Mouse (Mus musculus) CH12.LX (cell line): ENCODE data around the gene Pmp22. TPM values are rescaled to one million over a fixed set of nuclear protein-coding genes. Genes with fewer than 3 reads are reported as not detected.

Experiments used
- DNase-seq: peaks from one replicate; pipeline ENCODE4 v3.0.0-alpha.2; 2013; ENCODE audit errors: extremely low read depth
- H3K27ac ChIP-seq: 2 replicates; pipeline ENCODE4 v1.5.1; 2012; ENCODE audit warnings: low read depth, mild to moderate bottlenecking, control low read depth, moderate library complexity; ENCODE audit not compliant: insufficient read depth
- H3K27me3 ChIP-seq: replicated peaks from 2 replicates; pipeline ENCODE3; 2012; ENCODE audit warnings: inconsistent platforms
- H3K36me3 ChIP-seq, 2 experiments: replicated peaks in 1 of 2; 2 replicates each; pipeline versions ENCODE3 to v1.6.1; 2012; ENCODE audit warnings: inconsistent platforms in 1 of 2, low read length in 1 of 2, mild to moderate bottlenecking in 1 of 2, mixed read lengths in 1 of 2, moderate library complexity in 1 of 2; ENCODE audit not compliant: control insufficient read depth in 1 of 2, insufficient read depth in 1 of 2
- H3K4me1 ChIP-seq, 2 experiments: 2 replicates each; pipeline ENCODE4 v1.6.1; 2012; ENCODE audit warnings: inconsistent platforms in 1 of 2, moderate library complexity in 1 of 2; ENCODE audit not compliant: insufficient read depth in 2 of 2, control insufficient read depth in 1 of 2
- H3K4me2 ChIP-seq: 2 replicates; pipeline ENCODE4 v1.6.1; 2012; ENCODE audit warnings: low read depth, mild to moderate bottlenecking, control low read depth; ENCODE audit not compliant: poor library complexity, insufficient read depth, severe bottlenecking
- H3K4me3 ChIP-seq, 3 experiments: fragments of 150-350 bp in 1 of 3; sonication (generic) in 1 of 3; replicated peaks in 1 of 3; 2 replicates each; pipeline versions ENCODE3 to v1.5.1; 2011 to 2012; ENCODE audit warnings: low read depth in 2 of 3, low read length in 2 of 3, mild to moderate bottlenecking in 2 of 3, moderate library complexity in 2 of 3, control low read depth in 1 of 3, improper control_type of control experiment in 1 of 3, inconsistent platforms in 1 of 3, mixed read lengths in 1 of 3; ENCODE audit not compliant: poor library complexity in 1 of 3
- H3K79me2 ChIP-seq: replicated peaks from 2 replicates; pipeline ENCODE4 v1.6.1; 2012; ENCODE audit warnings: mild to moderate bottlenecking, moderate library complexity; ENCODE audit not compliant: control insufficient read depth, poor library complexity, insufficient read depth, severe bottlenecking; ENCODE audit errors: extremely low read depth
- H3K9ac ChIP-seq: 2 replicates; pipeline ENCODE4 v1.6.1; 2012; ENCODE audit warnings: low read depth, mild to moderate bottlenecking, control low read depth, moderate library complexity; ENCODE audit not compliant: insufficient read depth
- H3K9me3 ChIP-seq: replicated peaks from 2 replicates; pipeline ENCODE3; 2012; ENCODE audit warnings: low read length, inconsistent platforms, mixed read lengths
- CHD1 ChIP-seq: IDR thresholded peaks from 2 replicates; pipeline ENCODE4 v1.6.1; 2012; ENCODE audit warnings: low read depth, low read length, improper control_type of control experiment, inconsistent platforms
- CTCF ChIP-seq, 2 experiments: IDR thresholded peaks in 1 of 2; conservative IDR thresholded peaks in 1 of 2; 2 replicates each; pipeline ENCODE4 v1.5.1; 2011 to 2012; ENCODE audit warnings: low read depth in 2 of 2, low read length in 2 of 2, improper control_type of control experiment in 1 of 2, inconsistent platforms in 1 of 2, mild to moderate bottlenecking in 1 of 2, moderate library complexity in 1 of 2
- E2F4 ChIP-seq: IDR thresholded peaks from 2 replicates; pipeline ENCODE4 v1.6.1; 2011; ENCODE audit warnings: low read depth, low read length, improper control_type of control experiment; ENCODE audit not compliant: insufficient replicate concordance
- ELF1 ChIP-seq: IDR thresholded peaks from 2 replicates; pipeline ENCODE4 v1.6.1; 2014; ENCODE audit warnings: low read depth, mild to moderate bottlenecking, inconsistent platforms, low read length, improper control_type of control experiment
- ETS1 ChIP-seq: conservative IDR thresholded peaks from 2 replicates; pipeline ENCODE4 v1.6.1; 2012; ENCODE audit warnings: low read depth, mild to moderate bottlenecking, inconsistent platforms, low read length, improper control_type of control experiment, moderate library complexity
- GABPA ChIP-seq: IDR thresholded peaks from 2 replicates; pipeline ENCODE4 v1.6.1; 2012; ENCODE audit warnings: low read depth, low read length, improper control_type of control experiment, inconsistent platforms; ENCODE audit not compliant: insufficient replicate concordance
- HCFC1 ChIP-seq: IDR thresholded peaks from 2 replicates; pipeline ENCODE4 v1.6.1; 2012; ENCODE audit warnings: low read depth, mild to moderate bottlenecking, inconsistent platforms, low read length, improper control_type of control experiment
- IRF4 ChIP-seq: IDR thresholded peaks from 2 replicates; pipeline ENCODE4 v1.6.1; 2014; ENCODE audit warnings: low read depth, mild to moderate bottlenecking, inconsistent platforms, low read length, improper control_type of control experiment
- JUN ChIP-seq: IDR thresholded peaks from 2 replicates; pipeline ENCODE4 v1.6.1; 2011; ENCODE audit warnings: low read depth, mild to moderate bottlenecking, low read length, improper control_type of control experiment, moderate library complexity; ENCODE audit not compliant: insufficient read depth
- JUND ChIP-seq: conservative IDR thresholded peaks from 2 replicates; pipeline ENCODE4 v1.6.1; 2011; ENCODE audit warnings: low read depth, low read length, improper control_type of control experiment
- MAFK ChIP-seq: IDR thresholded peaks from 2 replicates; pipeline ENCODE4 v1.6.1; 2011; ENCODE audit warnings: low read length, improper control_type of control experiment; ENCODE audit not compliant: insufficient replicate concordance
- MAX ChIP-seq: IDR thresholded peaks from 2 replicates; pipeline ENCODE4 v1.6.1; 2011; ENCODE audit warnings: low read length, improper control_type of control experiment
- MAZ ChIP-seq: IDR thresholded peaks from 2 replicates; pipeline ENCODE4 v1.6.1; 2012; ENCODE audit warnings: low read depth, mild to moderate bottlenecking, inconsistent platforms, low read length, improper control_type of control experiment, moderate library complexity
- MXI1 ChIP-seq: IDR thresholded peaks from 2 replicates; pipeline ENCODE4 v1.6.1; 2011; ENCODE audit warnings: mild to moderate bottlenecking, low read depth, low read length, improper control_type of control experiment
- MYC ChIP-seq: IDR thresholded peaks from 2 replicates; pipeline ENCODE4 v1.6.1; 2011; ENCODE audit warnings: low read depth, mild to moderate bottlenecking, improper control_type of control experiment, low read length
- NELFE ChIP-seq: IDR thresholded peaks from 2 replicates; pipeline ENCODE4 v1.6.1; 2011; ENCODE audit warnings: low read depth, low read length, improper control_type of control experiment
- POLR2AphosphoS2 ChIP-seq: IDR thresholded peaks from 2 replicates; pipeline ENCODE4 v1.6.1; 2011; ENCODE audit warnings: low read depth, low read length, improper control_type of control experiment
- RAD21 ChIP-seq: IDR thresholded peaks from 2 replicates; pipeline ENCODE4 v1.6.1; 2011; ENCODE audit warnings: low read depth, mild to moderate bottlenecking, low read length, improper control_type of control experiment, moderate library complexity
- TBP ChIP-seq: conservative IDR thresholded peaks from 2 replicates; pipeline ENCODE4 v1.6.1; 2011; ENCODE audit warnings: low read depth, low read length, improper control_type of control experiment
- TCF12 ChIP-seq: IDR thresholded peaks from 2 replicates; pipeline ENCODE4 v1.6.1; 2014; ENCODE audit warnings: low read depth, mild to moderate bottlenecking, inconsistent platforms, low read length, improper control_type of control experiment
- UBTF ChIP-seq: IDR thresholded peaks from 2 replicates; pipeline ENCODE4 v1.6.1; 2012; ENCODE audit warnings: low read depth, mild to moderate bottlenecking, inconsistent platforms, low read length, improper control_type of control experiment, moderate library complexity
- ZMIZ1 ChIP-seq: IDR thresholded peaks from 2 replicates; pipeline ENCODE4 v1.6.1; 2012; ENCODE audit warnings: low read depth, mild to moderate bottlenecking, inconsistent platforms, low read length, improper control_type of control experiment
- ZNF384 ChIP-seq: IDR thresholded peaks from 2 replicates; pipeline ENCODE4 v1.6.1; 2012; ENCODE audit warnings: low read depth, low read length, improper control_type of control experiment, inconsistent platforms
- dilution Hi-C: fragments of 300-500 bp; cut with MboI; formaldehyde crosslinking; loops from 2 replicates; pipeline ENCODE4 v1.14.3; 2020; ENCODE audit warnings: low sequenced_read_pairs; ENCODE audit not compliant: extremely low pct_unique_long_range_greater_than_20kb, extremely low pct_ligation_motif_present
- in situ Hi-C: fragments of 300-500 bp; cut with MboI; formaldehyde crosslinking; loops from 3 replicates; pipeline ENCODE4 v1.14.3; 2019; ENCODE audit warnings: low sequenced_read_pairs, low pct_ligation_motif_present, low pct_unique_long_range_greater_than_20kb, mixed read lengths
- polyA plus RNA-seq: library from polyadenylated mRNA; unstranded; fragments of >175 nt; gene quantifications from 2 replicates; pipeline ENCODE4 v1.2.1, GENCODE M21; 2012; ENCODE audit warnings: low read depth; ENCODE audit not compliant: insufficient read length
- total RNA-seq, 2 experiments: library from RNA; depleted of rRNA; stranded (reverse); fragments of 300-350 nt in 1 of 2; fragments of >200 nt in 1 of 2; gene quantifications; 2 replicates each; pipeline ENCODE4 v1.2.3; 2012 to 2014

Pmp22 gene
- total and polyA plus RNA-seq, 3 experiments = not detected

DNA sequence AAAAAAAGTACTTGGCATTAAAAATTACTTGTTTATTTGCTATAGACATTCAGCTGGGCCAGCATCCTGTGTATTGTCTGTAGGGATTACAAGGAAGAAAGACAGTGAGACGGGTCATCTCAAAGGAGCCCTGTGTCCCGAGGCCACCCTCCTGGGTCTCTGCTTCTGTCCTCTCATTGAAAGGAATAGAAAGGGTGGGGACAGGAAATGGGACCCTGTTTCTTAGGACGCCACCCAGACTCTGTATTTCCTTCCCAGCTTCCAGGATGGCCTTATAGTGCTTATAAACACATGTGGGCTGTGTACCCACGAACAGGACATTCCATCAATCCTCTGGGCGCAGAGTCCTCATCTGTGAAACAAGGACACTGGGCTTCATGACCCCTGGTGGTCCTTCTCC is 36.5 kb upstream of the Pmp22 start:
- Histone ChIP-seq H3K79me2 (no peaks in the 10 kb centered on the region), H3K9me3 (no peaks in the 10 kb centered on the region), H3K27me3 (no peaks in the 10 kb centered on the region), H3K4me2 (no peak overlapping the region), H3K4me1 (no peaks in the 10 kb centered on the region), H3K4me3 (no peak overlapping the region), H3K27ac (no peak overlapping the region), H3K36me3 (no peaks in the 10 kb centered on the region), H3K9ac (no peak overlapping the region)
- dilution Hi-C loops = no loop called here
- no peak for DNase-seq
- in situ Hi-C loops = no loop called here
- TF ChIP-seq CHD1 = no peak
- TF ChIP-seq POLR2AphosphoS2 = no peak
- no peak for TF ChIP-seq RAD21
- no peak for TF ChIP-seq IRF4
- TF ChIP-seq ELF1 = no peak
- no peak for TF ChIP-seq MAFK
- TF ChIP-seq ZMIZ1 = no peak
- no peak for TF ChIP-seq MXI1
- no peak for TF ChIP-seq JUN
- TF ChIP-seq GABPA = no peak
- TF ChIP-seq UBTF = no peak
- no peak for TF ChIP-seq ETS1
- TF ChIP-seq HCFC1 = no peak
- TF ChIP-seq MAZ = no peak
- no peak for TF ChIP-seq NELFE
- TF ChIP-seq TCF12 = no peak

DNA sequence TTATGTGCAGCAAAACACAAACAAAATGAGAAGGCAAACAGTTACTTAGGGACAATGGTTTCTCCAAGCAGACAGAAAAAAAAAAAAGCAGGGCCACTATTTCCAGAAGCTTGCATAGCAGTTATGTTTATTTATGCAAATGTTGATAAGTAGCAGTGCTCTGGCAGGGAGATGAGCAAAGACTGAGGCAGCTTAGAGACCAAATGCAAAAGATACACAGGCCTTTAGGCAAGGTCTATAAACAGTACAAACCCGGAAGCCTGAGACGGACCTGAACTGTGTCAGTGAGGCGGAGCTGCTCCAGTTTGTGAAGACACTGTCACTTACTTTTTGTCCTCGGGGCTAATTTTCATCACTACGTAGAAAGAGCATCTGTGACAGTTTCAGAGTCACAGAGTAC is 35.2 kb upstream of the Pmp22 start:
- no peak overlapping the region for H3K27ac ChIP-seq
- in situ Hi-C loops (no loop called here), dilution Hi-C loops (no loop called here)
- H3K9me3 ChIP-seq = no peaks in the 10 kb centered on the region
- no peaks in the 10 kb centered on the region for H3K79me2 ChIP-seq
- no peaks in the 10 kb centered on the region for H3K36me3 ChIP-seq
- TF ChIP-seq JUND (no peak), MAX (no peak), MYC (no peak), E2F4 (no peak), MAFK (no peak), NELFE (no peak), CHD1 (no peak), CTCF (conservative IDR thresholded peaks at IDR 0.05 in 1 of 2, IDR thresholded peaks at IDR 0.05 in 1 of 2; ENCODE audit: low read depth in 2 of 2, low read length in 2 of 2) (no peak), RAD21 (no peak), GABPA (no peak), ZNF384 (no peak), TBP (no peak), POLR2AphosphoS2 (no peak)
- no peak overlapping the region for H3K4me3 ChIP-seq
- no peaks in the 10 kb centered on the region for H3K27me3 ChIP-seq
- DNase-seq = no peak
- no peak overlapping the region for H3K9ac ChIP-seq
- H3K4me2 ChIP-seq = no peak overlapping the region
- H3K4me1 ChIP-seq = no peaks in the 10 kb centered on the region
